Mouse (Mus musculus) kidney, adult 2 months (tissue): ENCODE data around the gene Spns2.

Source experiments
- CTCF ChIP-seq: fragments of 200-500 bp; conservative IDR thresholded peaks from 2 replicates; pipeline ENCODE4 v1.5.1; 2011; ENCODE audit warnings: low read depth, mild to moderate bottlenecking, control low read depth, low read length, moderate library complexity, mixed read lengths; ENCODE audit not compliant: insufficient read depth, insufficient read length
- POLR2A ChIP-seq: fragments of 200-500 bp; IDR thresholded peaks from one replicate; pipeline ENCODE4 v1.6.1; 2011; ENCODE audit warnings: low read depth, low read length, control low read depth

DNA sequence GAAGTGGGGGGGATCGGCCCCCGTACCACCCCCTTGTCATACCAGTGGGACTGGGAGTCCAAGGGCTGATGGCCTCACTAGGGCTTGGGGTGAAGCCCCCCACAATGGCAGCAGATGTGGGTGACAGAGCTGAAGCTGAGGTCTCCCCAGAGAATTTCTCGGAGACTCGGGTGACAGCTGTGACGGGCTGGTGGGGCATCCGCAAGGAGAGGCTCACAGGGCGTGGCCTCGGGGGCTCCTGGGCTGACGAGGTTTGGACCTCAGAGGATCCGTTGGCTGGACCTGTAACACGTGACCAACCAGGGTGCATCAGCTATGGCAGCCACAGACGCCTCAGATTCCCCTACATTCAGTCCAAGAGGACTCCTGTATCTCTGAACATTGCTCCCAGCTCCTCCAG is 86.7 kb downstream of the Spns2 start:
- no peak for TF ChIP-seq POLR2A
- no peak for TF ChIP-seq CTCF
